Mouse (Mus musculus) T-helper 1 cell (primary cell): ENCODE measurements around the gene Lama5.
"Not testable (repeated sequence)": the region's sequence is repeated elsewhere in the genome, so short reads cannot be mapped to it uniquely, and the experiment has no call there.

Experiments used
- in situ Hi-C: fragments of 300-600 bp; cut with MboI, MseI; formaldehyde crosslinking; loops from one replicate; pipeline ENCODE4 v1.15.1; 2025; ENCODE audit warnings: high pct_unique_total_duplicates

Lama5 gene

DNA sequence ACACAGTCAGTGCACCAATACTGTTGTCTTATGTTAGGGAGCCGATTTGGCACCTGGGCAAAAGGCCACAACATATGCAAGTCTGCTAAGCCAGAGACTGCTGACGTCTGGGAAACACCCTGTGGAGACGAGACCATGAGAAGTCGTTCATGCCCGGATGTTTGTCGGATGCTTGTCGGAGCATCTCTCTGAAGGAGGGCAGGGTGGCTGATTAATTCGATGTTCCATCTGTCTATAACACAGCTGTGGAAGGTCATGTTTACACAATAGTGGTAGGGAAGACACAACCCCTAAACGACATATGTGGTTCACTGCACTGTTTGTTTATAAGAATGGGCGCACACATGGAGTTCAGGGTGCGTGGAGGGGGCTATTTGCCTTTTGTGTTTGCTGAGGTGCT is 25.0 kb downstream of the Lama5 start:
- in situ Hi-C loops: no loop called here

DNA sequence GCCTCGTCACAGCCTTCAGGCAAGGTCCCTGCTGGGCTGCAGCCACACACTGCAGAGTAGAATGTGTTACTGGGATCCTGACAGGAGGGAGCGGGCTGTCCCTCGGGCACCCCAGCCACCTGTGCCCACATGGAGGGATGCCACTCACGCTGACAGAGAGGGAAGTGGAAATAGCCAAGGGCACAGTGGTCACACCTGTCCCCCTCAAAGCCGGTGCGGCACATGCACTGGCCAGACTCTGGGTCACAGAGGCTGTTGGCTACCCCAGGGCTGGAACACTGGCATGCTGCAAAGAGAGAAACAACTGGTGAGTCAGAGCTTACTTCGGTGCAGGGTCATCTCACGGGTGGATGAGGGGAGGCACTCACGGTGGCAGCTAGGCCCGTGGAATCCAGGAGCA is 26.9 kb downstream of the Lama5 start:
- in situ Hi-C loops: no loop called here

GRCm38 (mm10) chr2:180197323-180198037 is 28.2 kb downstream of the Lama5 start:
- in situ Hi-C loops: no loop called here

- in situ Hi-C loops: no loop called here
Observed at GRCm38 (mm10) chr2:180196610-180197322, 28.9 kb downstream of the Lama5 start.

- in situ Hi-C loops: loop anchor here (10.0 kb wide), 1 partner anchor 1463 kb away; no protein-coding TSS in a partner anchor
Observed at GRCm38 (mm10) chr2:180187362-180187761, 38.3 kb downstream of the Lama5 start.

DNA sequence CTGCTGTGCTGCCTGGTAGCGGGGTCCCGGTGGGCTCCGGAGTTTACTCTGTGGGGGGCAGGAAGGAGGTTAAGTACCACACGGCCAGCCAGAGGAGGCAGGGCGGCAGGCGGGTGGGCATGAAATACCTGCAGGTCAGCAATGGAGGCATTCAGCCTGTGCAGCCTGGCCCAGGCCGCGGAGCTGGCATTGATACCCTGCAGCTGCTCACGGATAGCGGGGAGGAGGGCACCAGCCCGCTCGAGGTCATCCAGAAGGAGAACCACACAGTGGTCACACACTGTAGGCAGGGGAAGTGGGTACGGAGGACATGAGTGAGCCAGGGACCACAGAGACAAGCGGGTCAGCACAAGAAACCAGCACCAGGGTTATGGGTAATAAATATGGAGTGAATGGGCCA is 40.0 kb downstream of the Lama5 start:
- in situ Hi-C loops: loop anchor here (10.0 kb wide), 1 partner anchor 1461 kb away; no protein-coding TSS in a partner anchor

- in situ Hi-C loops: loop anchor here (10.0 kb wide), 1 partner anchor 1460 kb away; no protein-coding TSS in a partner anchor
Observed at GRCm38 (mm10) chr2:180184752-180185109, 40.9 kb downstream of the Lama5 start.

GRCm38 (mm10) chr2:180184011-180184751 is 41.5 kb downstream of the Lama5 start:
- in situ Hi-C loops: loop anchor here (10.0 kb wide), 1 partner anchor 1459 kb away; no protein-coding TSS in a partner anchor

GRCm38 (mm10) chr2:180181542-180181941 is 44.1 kb downstream of the Lama5 start:
- in situ Hi-C loops: loop anchor here (10.0 kb wide), 1 partner anchor 1457 kb away; no protein-coding TSS in a partner anchor

DNA sequence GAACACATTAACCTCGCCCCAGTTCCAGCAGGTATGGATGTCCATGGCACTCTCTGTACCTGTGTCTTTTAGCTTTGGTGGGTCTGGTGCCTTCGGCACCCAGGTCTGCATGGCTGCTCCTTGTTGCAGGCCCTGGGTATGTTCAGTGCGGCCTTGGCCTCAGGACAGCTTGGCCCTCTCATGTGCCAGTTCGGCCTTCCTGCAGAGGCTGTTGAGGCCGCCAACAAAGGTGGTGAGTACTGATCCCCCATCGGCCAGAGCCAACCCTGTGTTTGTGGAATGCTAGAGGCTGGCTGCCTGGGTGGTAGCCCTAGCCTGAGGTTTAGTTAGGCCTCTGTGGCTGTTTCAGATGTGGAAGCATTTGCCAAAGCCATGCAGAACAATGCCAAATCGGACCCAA is 49.9 kb downstream of the Lama5 start:
- in situ Hi-C loops: no loop called here

DNA sequence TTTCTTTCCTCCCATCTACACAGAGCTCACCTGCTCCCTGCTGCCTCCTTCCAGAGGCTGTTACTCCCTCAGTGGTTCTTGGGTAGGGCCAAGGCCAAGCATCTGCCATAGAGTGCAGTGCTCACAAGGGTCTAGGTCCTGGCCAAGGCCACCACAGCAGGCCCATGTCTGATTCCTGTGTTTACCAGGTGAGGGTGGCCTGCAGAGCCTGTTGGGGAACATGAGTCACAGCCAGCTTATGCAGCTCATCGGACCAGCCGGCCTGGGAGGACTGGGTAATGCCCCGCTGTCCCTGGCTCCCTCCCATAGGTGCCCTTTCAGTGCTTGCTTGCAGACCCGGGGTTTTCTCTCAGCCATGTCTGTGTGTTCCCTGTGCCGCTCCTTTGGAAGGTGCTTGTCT is 51.5 kb downstream of the Lama5 start:
- in situ Hi-C loops: no loop called here

DNA sequence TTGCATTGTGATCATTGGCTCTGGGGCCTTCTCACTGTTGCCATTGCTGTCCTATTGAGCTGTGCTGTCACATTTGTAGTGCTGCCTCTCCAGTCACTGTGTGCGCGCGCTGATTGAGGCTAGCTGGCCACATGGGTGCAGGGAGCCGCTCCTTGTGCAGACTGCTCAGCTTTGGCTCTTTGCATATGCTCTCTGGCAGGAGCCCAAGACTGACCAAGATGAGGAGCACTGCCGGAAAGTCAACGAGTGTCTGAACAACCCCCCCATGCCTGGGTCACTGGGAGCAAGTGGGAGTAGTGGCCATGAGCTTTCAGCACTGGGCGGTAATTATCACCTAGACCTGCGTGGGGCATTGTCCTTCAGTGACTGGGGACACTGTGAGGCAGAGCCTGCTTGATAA is 51.9 kb downstream of the Lama5 start:
- in situ Hi-C loops: not testable (repeated sequence)

- in situ Hi-C loops: no loop called here
Observed at GRCm38 (mm10) chr2:180173163-180173562, 52.5 kb downstream of the Lama5 start.

DNA sequence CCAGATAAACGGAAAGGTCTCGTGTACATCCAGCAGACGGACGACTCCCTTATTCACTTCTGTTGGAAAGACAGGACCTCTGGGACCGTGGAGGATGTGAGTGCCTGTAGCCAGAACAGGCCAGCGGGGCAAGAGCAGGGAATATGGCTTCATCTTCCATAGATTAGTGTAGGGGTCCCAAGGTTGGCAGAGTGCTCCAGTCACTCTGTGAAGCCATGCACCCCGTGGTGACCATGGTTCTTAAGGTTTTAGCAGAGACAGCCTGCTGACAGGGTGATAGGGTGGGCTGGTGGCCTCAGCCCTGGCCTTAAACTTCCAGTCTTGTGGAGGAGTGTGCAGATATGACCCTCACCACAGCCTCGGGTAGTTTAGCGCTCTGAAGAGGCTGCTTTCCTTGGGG is 53.5 kb downstream of the Lama5 start:
- in situ Hi-C loops: no loop called here

GRCm38 (mm10) chr2:180171522-180172070 is 54.1 kb downstream of the Lama5 start:
- in situ Hi-C loops: no loop called here

GRCm38 (mm10) chr2:180170806-180171521 is 54.7 kb downstream of the Lama5 start, which contains the start of gene Adrm1:
Gene Adrm1, plus strand, starts transcription at chr2:180171485.
- in situ Hi-C loops: no loop called here

- in situ Hi-C loops: no loop called here
Observed at GRCm38 (mm10) chr2:180170151-180170805, 55.4 kb downstream of the Lama5 start.

DNA sequence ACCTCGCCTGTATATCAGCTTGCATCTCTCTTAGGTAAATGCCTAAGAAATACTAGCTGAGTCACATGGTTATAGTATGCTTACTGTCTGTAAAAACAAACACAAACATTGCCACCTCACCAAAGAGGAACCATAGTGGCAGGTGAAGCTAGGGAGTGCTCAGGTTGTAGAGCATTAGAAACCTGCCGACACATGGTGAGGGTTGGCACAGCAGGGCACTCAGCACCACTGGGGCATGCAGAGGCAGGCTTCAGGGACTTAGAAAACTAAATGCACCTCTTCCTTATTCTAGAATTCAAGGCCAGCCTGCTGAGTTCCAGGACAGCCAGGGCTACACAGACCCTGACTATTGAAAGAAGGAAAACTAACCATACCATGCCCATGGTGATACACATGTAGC is 58.8 kb downstream of the Lama5 start:
- in situ Hi-C loops: no loop called here

- in situ Hi-C loops: no loop called here
Observed at GRCm38 (mm10) chr2:180165855-180166254, 59.8 kb downstream of the Lama5 start.

- in situ Hi-C loops: no loop called here
Observed at GRCm38 (mm10) chr2:180158627-180159026, 67.0 kb downstream of the Lama5 start.

DNA sequence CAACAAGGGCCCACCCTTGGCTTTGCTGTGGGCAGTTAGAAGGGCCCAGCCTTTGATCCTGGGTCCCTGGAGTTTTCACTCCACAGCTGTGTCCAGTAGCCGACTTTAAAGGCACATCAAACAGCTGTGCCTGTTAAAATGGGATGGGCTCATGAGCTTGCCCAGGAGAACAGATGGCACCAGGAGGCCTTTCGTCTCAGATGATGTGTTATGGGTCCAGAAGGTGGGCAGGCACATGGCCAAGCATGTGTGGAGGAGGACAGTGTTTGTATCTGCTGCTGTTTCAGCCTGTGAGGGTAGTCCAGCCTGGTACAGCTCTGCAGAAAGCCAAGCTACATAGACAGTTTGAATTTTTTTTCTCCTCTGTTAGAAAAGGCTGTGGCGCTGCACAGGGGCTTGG is 70.9 kb downstream of the Lama5 start:
- in situ Hi-C loops: no loop called here
